Mouse (Mus musculus) brown adipose tissue, adult 24 weeks (tissue): ENCODE results near the gene Trem3. TPM values are rescaled to one million over a fixed set of nuclear protein-coding genes. Genes with fewer than 3 reads are reported as not detected.

Source experiments
- H3K27ac ChIP-seq: fragments of 200-500 bp; replicated peaks from 2 replicates; pipeline ENCODE4 v1.5.1; 2012; ENCODE audit warnings: low read depth, mild to moderate bottlenecking, low read length
- H3K4me1 ChIP-seq: fragments of 200-500 bp; 2 replicates; pipeline ENCODE4 v1.6.1; 2012; ENCODE audit warnings: low read length, mixed read lengths; ENCODE audit not compliant: control insufficient read depth, insufficient read depth, insufficient read length
- H3K4me3 ChIP-seq: fragments of 200-500 bp; 2 replicates; pipeline ENCODE4 v1.5.1; 2012; ENCODE audit warnings: low read depth, mild to moderate bottlenecking, low read length, moderate library complexity; ENCODE audit not compliant: insufficient read depth
- polyA plus RNA-seq: library from polyadenylated mRNA; stranded (reverse); fragments of >200 nt; gene quantifications from 2 replicates; pipeline ENCODE4 v1.2.4, GENCODE M21; 2012; ENCODE audit not compliant: missing spikeins, insufficient read depth, insufficient read length

The Trem3 gene
- polyA plus RNA-seq, 1 experiment, result not detected

GRCm38 (mm10) chr17:48263741-48264362 is 16.3 kb downstream of the Trem3 start, which contains the start of gene Treml4:
Gene Treml4 (plus strand): TSS chr17:48264295.
- Histone ChIP-seq H3K27ac (no peak within 1 kb of the TSS), H3K4me3 (no peak within 1 kb of the TSS), H3K4me1 (no peaks in the 10 kb centered on the region)

DNA sequence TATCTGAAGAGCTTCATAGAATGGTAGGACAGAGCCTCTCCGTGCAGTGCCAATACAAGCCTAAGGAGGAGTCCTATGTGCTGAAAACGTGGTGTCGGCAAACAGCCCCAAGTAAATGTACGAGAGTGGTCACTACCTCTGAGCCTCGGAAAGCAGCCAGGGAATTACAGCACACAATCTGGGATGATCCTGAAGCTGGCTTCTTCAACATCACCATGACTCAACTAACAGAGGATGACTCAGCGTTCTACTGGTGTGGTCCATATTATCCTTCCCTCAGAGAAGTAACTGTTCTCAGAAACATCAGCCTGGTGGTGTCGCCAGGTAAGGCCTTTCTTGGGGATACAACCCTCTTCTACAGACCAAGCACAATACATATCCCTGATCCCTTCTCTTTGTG is 17.1 kb downstream of the Trem3 start:
- H3K27ac ChIP-seq, result no peak overlapping the region
- H3K4me1 ChIP-seq, result no peaks in the 10 kb centered on the region
- H3K4me3 ChIP-seq, result no peak overlapping the region

- Histone ChIP-seq H3K4me3 (no peak overlapping the region), H3K27ac (no peak overlapping the region), H3K4me1 (no peaks in the 10 kb centered on the region)
Observed at GRCm38 (mm10) chr17:48266138-48266537, 18.6 kb downstream of the Trem3 start.

DNA sequence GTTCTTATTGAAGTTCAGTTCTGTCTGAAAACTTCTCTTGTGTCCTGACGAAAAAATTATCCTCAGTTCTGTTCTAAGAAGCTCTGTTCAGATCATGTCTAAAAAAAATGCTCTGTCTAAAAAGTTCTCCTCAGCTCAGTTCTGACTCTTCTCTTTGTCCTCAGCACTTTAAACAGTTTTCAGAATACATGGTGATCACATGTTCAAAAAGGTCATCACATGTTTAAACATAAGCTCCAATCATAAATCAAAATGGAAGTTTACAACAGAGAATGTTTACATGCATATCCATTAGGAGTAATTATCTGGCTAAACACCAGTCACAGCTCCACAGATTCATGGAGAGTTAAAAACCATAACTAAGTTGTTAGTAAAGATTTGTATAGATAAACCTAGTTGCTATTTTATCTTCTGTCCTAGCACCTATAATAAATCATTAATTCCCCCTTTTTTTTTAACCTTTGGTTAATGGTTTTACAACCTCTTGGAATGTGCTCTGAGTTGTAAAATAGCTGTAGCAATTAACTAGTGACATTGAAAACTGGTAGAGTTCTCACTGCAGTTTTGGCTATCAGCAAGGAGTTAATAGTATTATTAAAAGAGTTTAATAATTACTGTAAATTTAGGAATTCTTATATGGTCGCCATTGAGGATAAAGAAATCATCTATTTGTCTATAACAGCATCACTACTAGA is 19.2 kb downstream of the Trem3 start:
- Histone ChIP-seq H3K4me3 (no peak overlapping the region), H3K27ac (no peak overlapping the region), H3K4me1 (no peaks in the 10 kb centered on the region)

DNA sequence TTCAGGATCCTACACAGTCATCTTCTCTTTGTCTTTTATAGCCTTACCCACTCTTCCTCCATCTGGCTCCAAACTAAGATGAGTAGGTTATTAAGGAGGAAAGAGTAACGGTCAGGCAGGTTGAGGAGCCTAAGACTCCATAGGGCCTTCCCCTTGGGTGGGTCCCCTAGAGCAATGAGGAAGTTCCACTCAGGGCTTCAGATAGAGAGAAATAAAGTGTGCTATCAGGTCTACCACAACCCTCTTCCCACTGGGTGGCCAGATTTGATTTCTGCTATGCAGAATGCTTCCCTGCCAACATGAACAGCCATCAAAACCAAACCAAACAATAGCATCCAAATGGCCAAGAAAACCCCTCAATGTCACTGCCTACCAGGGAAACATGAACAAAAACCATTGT is 20.0 kb downstream of the Trem3 start:
- Histone ChIP-seq H3K4me3 (no peak overlapping the region), H3K4me1 (no peaks in the 10 kb centered on the region), H3K27ac (no peak overlapping the region)

DNA sequence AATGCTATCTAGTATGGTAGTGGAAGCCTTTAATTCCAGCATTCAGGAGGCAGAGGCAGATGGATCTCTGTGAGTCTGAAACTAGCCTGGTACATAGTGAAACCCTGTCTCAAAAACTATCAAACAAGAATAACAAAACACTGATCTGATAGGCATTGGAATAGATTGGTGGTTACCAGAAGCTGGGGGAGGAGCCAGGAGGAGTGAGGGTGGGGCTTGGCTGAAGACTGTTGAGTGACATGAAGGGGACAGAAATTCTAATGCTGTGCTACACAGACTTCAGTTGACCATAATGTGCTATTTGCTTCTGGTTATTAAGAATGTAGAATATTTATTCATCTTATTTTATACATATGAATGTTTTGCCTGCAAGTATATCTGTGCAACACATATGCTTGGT is 20.7 kb downstream of the Trem3 start:
- Histone ChIP-seq H3K4me3 (no peak overlapping the region), H3K27ac (no peak overlapping the region), H3K4me1 (no peaks in the 10 kb centered on the region)

DNA sequence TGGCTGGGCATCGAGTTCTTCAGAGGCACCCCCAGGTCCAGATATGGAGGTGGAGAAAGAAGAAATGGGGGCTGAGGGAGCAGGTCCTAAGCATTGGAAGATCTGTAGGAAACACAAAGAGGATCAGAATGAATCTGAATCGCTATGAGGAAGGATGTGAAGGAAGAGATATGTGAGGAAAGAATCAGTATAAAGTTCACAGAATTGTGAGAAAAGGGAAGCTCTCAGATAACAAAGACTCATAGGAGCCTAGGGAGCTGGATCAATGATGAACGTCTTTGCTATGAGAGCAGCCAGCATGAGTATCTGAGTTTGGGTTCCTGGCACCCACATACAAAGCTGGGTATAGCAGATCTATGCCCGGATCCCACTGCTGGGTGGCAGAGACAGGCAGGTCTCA is 22.3 kb downstream of the Trem3 start:
- no peak overlapping the region for H3K27ac ChIP-seq
- H3K4me1 ChIP-seq, result no peaks in the 10 kb centered on the region

DNA sequence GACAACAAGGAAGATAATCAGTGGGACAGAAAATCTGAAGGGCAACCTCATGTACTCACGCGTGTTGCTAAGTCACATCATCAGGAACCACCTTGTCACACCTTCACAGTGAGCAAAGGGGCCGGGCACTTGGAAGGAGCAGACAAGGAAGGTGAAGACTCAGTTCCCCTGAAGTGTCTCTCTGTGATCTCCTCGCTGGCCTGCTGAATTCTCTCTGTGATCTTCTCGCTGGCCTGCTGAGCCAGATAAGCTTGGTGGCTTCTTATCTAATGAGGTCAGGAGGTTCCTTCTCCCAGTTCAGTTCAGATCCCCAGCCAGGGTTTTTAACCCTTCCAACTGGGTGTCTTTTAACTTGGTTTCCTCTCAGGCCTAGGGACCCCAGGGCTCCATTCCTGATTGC is 24.6 kb downstream of the Trem3 start:
- no peaks in the 10 kb centered on the region for H3K4me1 ChIP-seq
- no peak overlapping the region for H3K4me3 ChIP-seq
- H3K27ac ChIP-seq, result no peak overlapping the region

More for the DNA sequence above, 22.3 kb downstream of the Trem3 start:
- H3K4me3 ChIP-seq, result no peak overlapping the region

DNA sequence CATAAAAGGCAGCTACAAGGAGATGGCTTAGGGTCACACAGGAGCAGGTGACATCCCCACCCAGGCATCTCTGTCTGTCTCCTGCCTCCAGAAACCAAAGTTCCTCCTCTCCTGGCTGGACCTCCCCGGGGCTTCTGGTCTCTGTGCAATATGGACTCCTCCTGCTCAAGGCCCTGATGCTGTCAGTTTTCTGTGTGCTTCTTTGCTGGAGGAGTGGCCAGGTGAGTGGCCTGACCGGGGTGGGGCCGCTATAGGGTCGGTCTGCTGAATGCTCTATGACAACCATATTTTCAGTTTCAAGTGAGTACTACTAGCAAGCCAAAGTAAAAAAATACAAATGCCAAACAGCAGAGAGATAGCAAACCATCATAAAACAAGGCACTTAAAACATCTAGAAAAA is 25.0 kb downstream of the Trem3 start:
- no peak overlapping the region for H3K4me3 ChIP-seq
- H3K4me1 ChIP-seq, result no peaks in the 10 kb centered on the region
- H3K27ac ChIP-seq, result no peak overlapping the region

DNA sequence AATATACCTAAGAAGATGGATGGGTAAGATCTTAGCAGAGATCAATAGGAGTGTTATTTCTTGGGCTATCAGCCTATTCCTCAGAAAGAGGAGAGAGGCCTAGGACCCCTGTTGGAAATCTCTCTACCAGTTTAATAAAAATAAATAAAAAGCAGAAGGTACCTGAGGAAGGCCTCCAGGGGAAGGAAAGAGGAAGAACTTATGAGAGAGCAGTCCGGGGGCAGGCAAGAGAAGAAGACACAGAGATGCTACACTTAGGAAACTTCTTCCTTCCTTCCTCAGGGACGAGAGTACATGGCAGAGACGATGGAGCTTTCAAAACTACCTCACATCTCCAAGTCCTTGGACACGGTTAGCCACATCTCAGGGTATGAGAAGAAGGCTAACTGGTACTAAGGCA is 26.5 kb downstream of the Trem3 start:
- no peaks in the 10 kb centered on the region for H3K4me1 ChIP-seq
- no peak overlapping the region for H3K4me3 ChIP-seq
- H3K27ac ChIP-seq, result no peak overlapping the region

GRCm38 (mm10) chr17:48274885-48275284 is 27.3 kb downstream of the Trem3 start:
- Histone ChIP-seq H3K4me3 (no peak overlapping the region), H3K4me1 (no peaks in the 10 kb centered on the region), H3K27ac (no peak overlapping the region)

DNA sequence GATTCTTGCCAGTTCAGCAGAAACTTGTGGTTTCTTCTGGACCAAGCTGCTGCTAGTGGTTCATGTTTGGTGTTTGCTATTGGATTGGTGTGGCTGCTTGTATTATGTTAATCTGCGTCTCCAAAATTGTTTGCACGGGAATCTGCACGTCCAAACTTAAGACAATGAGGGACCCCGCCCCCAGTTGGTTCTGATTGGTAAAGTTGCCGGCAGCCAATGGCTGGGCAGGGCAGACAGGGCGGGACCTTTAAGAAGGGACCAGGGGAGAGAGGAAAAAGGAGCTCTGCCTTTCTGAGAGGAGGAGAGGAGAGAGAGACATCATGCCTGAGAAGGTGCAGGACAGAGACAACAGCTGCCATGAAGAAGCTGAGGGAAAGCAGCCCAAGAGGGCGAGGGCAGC is 28.2 kb downstream of the Trem3 start:
- no peak overlapping the region for H3K27ac ChIP-seq
- H3K4me3 ChIP-seq, result no peak overlapping the region
- H3K4me1 ChIP-seq, result no peaks in the 10 kb centered on the region

GRCm38 (mm10) chr17:48278381-48278780 is 30.8 kb downstream of the Trem3 start:
- Histone ChIP-seq H3K27ac (no peak overlapping the region), H3K4me1 (no peaks in the 10 kb centered on the region)

GRCm38 (mm10) chr17:48279002-48279401 is 31.4 kb downstream of the Trem3 start:
- Histone ChIP-seq H3K27ac (no peak overlapping the region), H3K4me3 (no peak overlapping the region)

More at GRCm38 (mm10) chr17:48278381-48278780, 30.8 kb downstream of the Trem3 start:
- H3K4me3 ChIP-seq, result no peak overlapping the region

DNA sequence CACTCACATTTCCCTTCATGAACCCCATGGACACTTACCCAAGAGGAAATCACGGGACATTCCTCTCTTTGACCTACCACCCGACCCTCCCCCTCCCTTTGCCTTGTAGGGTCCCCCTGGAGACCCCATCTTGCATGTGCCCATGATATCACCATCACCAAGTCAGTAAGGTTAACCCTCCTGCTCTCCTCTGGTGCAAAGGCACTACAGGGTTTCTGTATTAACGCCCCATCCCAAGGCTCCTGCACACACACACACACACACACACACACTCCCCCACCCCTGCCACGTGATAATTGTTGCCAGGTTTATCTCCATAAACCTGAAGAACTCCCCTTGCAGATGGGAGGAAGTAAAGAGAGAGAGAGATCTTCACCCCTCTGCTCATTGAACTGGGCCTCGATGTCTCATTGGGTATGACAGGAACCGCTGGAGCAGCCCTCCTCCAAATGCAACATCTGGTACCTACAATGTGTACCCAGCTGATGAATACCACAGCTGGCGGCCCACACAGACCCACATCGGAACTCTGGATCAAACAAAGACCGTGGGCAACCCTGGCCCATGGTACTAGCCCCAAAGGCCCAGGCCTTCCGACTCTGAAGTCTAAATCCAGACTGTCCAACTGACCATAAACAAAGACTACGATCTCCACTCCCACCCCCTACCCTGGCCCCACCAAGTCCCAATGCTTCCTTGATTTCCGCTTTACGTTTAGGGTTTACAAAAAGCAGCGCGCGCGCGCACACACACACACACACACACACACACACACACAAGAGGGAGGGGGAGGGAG is 33.6 kb downstream of the Trem3 start:
- no peak overlapping the region for H3K27ac ChIP-seq
- no peaks in the 10 kb centered on the region for H3K4me1 ChIP-seq
- H3K4me3 ChIP-seq, result no peak overlapping the region

More at GRCm38 (mm10) chr17:48279002-48279401, 31.4 kb downstream of the Trem3 start:
- H3K4me1 ChIP-seq, result no peaks in the 10 kb centered on the region
